Mouse (Mus musculus) midbrain, embryonic 15.5 days (tissue): ENCODE data around the gene Snx1. TPM values are rescaled to one million over a fixed set of nuclear protein-coding genes. Genes with fewer than 3 reads are reported as not detected.

Source experiments
- ATAC-seq: fragments of 200-750 bp; cut with Nextera tagmentation; replicated peaks from 2 replicates; pipeline ENCODE4 v1.8.0; 2017; ENCODE audit warnings: moderate TSS enrichment
- H3K27ac ChIP-seq: fragments of 300-500 bp; sonication (generic); 2 replicates; pipeline ENCODE4 v1.5.1; 2015; ENCODE audit warnings: mild to moderate bottlenecking, inconsistent platforms
- H3K27me3 ChIP-seq: fragments of 300-500 bp; sonication (generic); replicated peaks from 2 replicates; pipeline ENCODE4 v1.6.1; 2015; ENCODE audit warnings: inconsistent platforms
- H3K36me3 ChIP-seq: fragments of 300-500 bp; sonication (generic); replicated peaks from 2 replicates; pipeline ENCODE4 v1.6.1; 2015; ENCODE audit warnings: inconsistent platforms
- H3K4me1 ChIP-seq: fragments of 300-500 bp; sonication (generic); 2 replicates; pipeline ENCODE4 v1.6.1; 2015; ENCODE audit warnings: inconsistent platforms
- H3K4me2 ChIP-seq: fragments of 300-500 bp; sonication (generic); 2 replicates; pipeline ENCODE4 v1.6.1; 2015; ENCODE audit warnings: inconsistent platforms, mild to moderate bottlenecking, moderate library complexity
- H3K4me3 ChIP-seq: fragments of 300-500 bp; sonication (generic); 2 replicates; pipeline ENCODE4 v1.5.1; 2015; ENCODE audit warnings: mild to moderate bottlenecking, inconsistent platforms
- H3K9ac ChIP-seq: fragments of 300-500 bp; sonication (generic); 2 replicates; pipeline ENCODE4 v1.6.1; 2015; ENCODE audit warnings: mild to moderate bottlenecking, inconsistent platforms
- H3K9me3 ChIP-seq: fragments of 300-500 bp; sonication (generic); 2 replicates; pipeline ENCODE4 v1.6.1; 2016; ENCODE audit warnings: inconsistent platforms
- WGBS: fragments of 180-500 bp; shearing (Covaris S2); methylation state at CpG from one replicate; pipeline ENCODE4 v1.1.7; 2015; ENCODE audit warnings: mixed read lengths; 5-methylcytosine and 5-hydroxymethylcytosine counted together
- polyA plus RNA-seq: library from polyadenylated mRNA; unstranded; fragments of >200 nt; fragmentation: Nextera tagmentation; extraction: Ambion mirVana; gene quantifications from 2 replicates; pipeline ENCODE4 v1.2.1, GENCODE M21; 2015

The Snx1 gene
- polyA plus RNA-seq, 1 experiment from 2014 or later = 75.5 TPM

DNA sequence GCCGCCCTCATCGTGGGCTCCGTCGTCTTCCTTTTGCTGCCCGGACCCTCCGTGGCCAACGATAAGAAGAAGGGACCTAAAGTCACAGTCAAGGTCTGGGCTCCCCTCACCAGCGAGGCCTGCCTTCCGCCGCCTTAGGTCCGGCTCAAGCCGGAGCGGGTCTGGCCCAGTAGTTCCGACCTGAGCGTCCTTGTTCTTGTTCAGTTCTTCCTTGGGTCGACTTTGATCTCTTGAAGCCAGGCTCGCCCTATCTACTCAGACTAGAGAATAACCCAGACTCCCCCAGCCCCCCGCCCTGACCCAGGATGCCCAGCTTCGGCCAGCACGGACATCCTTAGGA lies 66.1 kb downstream of the Snx1 start:
- Histone ChIP-seq H3K4me3 (peak overlapping the region; percentile 83), H3K36me3 (peaks cover 19% of the 10 kb centered on the region), H3K4me2 (peak overlapping the region; percentile 66), H3K27me3 (no peaks in the 10 kb centered on the region), H3K27ac (peak overlapping the region; percentile 92), H3K9ac (peak overlapping the region; percentile 95), H3K4me1 (peaks cover 19% of the 10 kb centered on the region), H3K9me3 (no peaks in the 10 kb centered on the region)
- under 1% methylated on average over 20 of the region's 20 CpGs for WGBS
- ATAC-seq = peak; percentile 79

DNA sequence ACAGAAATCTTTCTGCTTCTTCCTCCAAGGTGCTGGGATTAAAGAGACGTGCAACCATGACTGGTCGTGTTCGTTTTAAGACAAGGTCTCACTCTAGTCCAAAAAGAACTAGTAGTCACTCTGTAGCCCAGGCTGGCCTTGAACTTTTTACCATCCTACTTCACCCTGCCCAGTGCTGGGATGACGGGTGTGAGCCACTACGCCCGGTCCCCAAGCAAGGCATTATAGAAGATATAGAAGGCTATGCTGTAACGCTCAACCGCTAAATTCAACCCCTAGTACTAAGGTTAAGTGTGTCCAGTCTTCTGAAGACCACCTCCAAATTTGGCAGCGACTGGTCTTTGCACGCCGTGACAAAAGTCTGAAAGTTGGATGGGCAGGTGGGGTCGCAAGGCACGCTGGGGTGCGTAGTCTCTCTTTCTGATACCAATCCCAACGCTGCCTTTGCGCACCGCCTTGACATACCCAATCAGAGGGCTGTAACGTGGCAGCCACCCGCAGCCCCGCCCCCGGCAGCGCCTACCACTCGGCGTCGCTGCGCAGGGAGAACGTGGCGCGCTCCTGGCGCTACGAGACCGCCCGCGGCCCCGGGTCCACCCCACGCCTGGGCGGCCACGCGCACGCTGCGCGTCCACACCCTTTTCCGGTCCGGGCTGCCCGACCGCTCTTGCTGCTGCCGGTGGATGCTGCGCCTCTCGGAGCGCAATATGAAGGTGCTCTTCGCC lies 66.6 kb downstream of the Snx1 start, which contains the start of gene Ppib:
Gene Ppib (plus strand): TSS at position 640 of the 725 bp plus-strand sequence.
- peaks cover 19% of the 10 kb centered on the region for H3K4me1 ChIP-seq
- no peaks in the 10 kb centered on the region for H3K27me3 ChIP-seq
- peak within 1 kb of the TSS; percentile 95 for H3K9ac ChIP-seq
- peak within 1 kb of the TSS; percentile 66 for H3K4me2 ChIP-seq
- H3K36me3 ChIP-seq = peaks cover 16% of the 10 kb centered on the region
- under 1% methylated on average over 51 of the region's 51 CpGs for WGBS
- ATAC-seq = peak; percentile 99
- H3K4me3 ChIP-seq = peak within 1 kb of the TSS; percentile 83
- H3K27ac ChIP-seq = peak within 1 kb of the TSS; percentile 92
- H3K9me3 ChIP-seq = no peaks in the 10 kb centered on the region

GRCm38 (mm10) chr9:66053620-66054019 lies 72.8 kb downstream of the Snx1 start:
- H3K4me2 ChIP-seq = no peak overlapping the region
- no peaks in the 10 kb centered on the region for H3K36me3 ChIP-seq
- H3K27ac ChIP-seq = no peak overlapping the region
- H3K27me3 ChIP-seq = no peaks in the 10 kb centered on the region
- H3K4me1 ChIP-seq = no peaks in the 10 kb centered on the region
- no peak overlapping the region for H3K9ac ChIP-seq
- H3K4me3 ChIP-seq = no peak overlapping the region
- ATAC-seq = no peak
- H3K9me3 ChIP-seq = no peaks in the 10 kb centered on the region
- 26% methylated on average over 1 of the region's 1 CpGs for WGBS

GRCm38 (mm10) chr9:66052731-66053130 lies 73.7 kb downstream of the Snx1 start:
- Histone ChIP-seq H3K36me3 (no peaks in the 10 kb centered on the region), H3K27ac (no peak overlapping the region), H3K9me3 (no peaks in the 10 kb centered on the region), H3K4me3 (no peak overlapping the region), H3K27me3 (no peaks in the 10 kb centered on the region), H3K9ac (no peak overlapping the region), H3K4me2 (no peak overlapping the region), H3K4me1 (no peaks in the 10 kb centered on the region)
- WGBS = 87% methylated on average over 1 of the region's 1 CpGs
- no peak for ATAC-seq

GRCm38 (mm10) chr9:66051493-66051892 lies 74.9 kb downstream of the Snx1 start:
- no peaks in the 10 kb centered on the region for H3K9me3 ChIP-seq
- no peaks in the 10 kb centered on the region for H3K4me1 ChIP-seq
- 72% methylated on average over 4 of the region's 4 CpGs for WGBS
- no peak overlapping the region for H3K4me2 ChIP-seq
- H3K27me3 ChIP-seq = no peaks in the 10 kb centered on the region
- no peak overlapping the region for H3K4me3 ChIP-seq
- no peak overlapping the region for H3K9ac ChIP-seq
- no peak overlapping the region for H3K27ac ChIP-seq
- H3K36me3 ChIP-seq = no peaks in the 10 kb centered on the region
- no peak for ATAC-seq

DNA sequence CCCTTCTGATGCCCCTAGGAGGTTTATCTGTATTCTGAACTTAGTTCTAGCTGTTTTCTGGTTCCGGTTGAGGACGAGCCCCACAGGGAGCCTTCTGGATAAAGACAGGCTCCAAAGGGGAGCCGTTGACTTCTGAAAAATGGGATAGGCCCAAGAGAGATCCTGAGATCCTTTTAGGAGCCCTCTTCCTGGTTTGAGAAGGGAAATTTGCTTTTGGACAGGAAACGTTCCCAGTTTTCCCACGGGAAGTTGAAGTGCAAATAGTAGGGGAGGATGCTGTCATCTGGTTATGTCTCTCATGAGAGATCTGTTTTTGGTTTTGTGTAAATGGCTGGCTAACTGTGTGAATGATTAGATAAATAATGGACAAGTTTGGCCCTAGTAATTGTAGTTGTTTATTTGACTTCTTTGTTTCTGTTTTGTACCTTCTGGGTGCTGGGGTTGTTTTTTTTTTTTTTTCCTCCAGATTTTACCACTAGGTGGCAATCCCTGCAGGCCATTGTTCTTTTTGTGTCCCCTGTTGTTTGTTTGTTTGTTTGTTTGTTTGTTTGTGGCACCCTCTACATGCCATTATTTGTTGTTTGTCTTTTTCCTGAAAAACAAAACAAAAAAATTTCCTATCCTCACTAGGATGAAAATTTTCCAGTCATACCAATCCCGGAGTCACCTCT lies 76.3 kb downstream of the Snx1 start:
- Histone ChIP-seq H3K27me3 (no peaks in the 10 kb centered on the region), H3K9ac (no peak overlapping the region), H3K27ac (no peak overlapping the region), H3K4me1 (no peaks in the 10 kb centered on the region), H3K36me3 (no peaks in the 10 kb centered on the region), H3K9me3 (no peaks in the 10 kb centered on the region), H3K4me2 (no peak overlapping the region), H3K4me3 (no peak overlapping the region)
- ATAC-seq = no peak
- 67% methylated on average over 6 of the region's 6 CpGs for WGBS

- WGBS = 98% methylated on average over 3 of the region's 3 CpGs
- Histone ChIP-seq H3K36me3 (no peaks in the 10 kb centered on the region), H3K9ac (no peak overlapping the region)
Observed at GRCm38 (mm10) chr9:66043241-66043640, 83.1 kb downstream of the Snx1 start.

GRCm38 (mm10) chr9:66042331-66042730 lies 84.1 kb downstream of the Snx1 start:
- H3K9me3 ChIP-seq = no peaks in the 10 kb centered on the region
- H3K36me3 ChIP-seq = no peaks in the 10 kb centered on the region
- H3K27me3 ChIP-seq = no peaks in the 10 kb centered on the region
- no peak overlapping the region for H3K27ac ChIP-seq
- no peak overlapping the region for H3K4me3 ChIP-seq
- WGBS = 94% methylated on average over 4 of the region's 4 CpGs
- H3K4me2 ChIP-seq = no peak overlapping the region
- ATAC-seq = no peak
- H3K4me1 ChIP-seq = no peaks in the 10 kb centered on the region
- no peak overlapping the region for H3K9ac ChIP-seq

More at GRCm38 (mm10) chr9:66043241-66043640, 83.1 kb downstream of the Snx1 start:
- no peaks in the 10 kb centered on the region for H3K4me1 ChIP-seq
- H3K4me2 ChIP-seq = no peak overlapping the region
- H3K4me3 ChIP-seq = no peak overlapping the region
- no peaks in the 10 kb centered on the region for H3K27me3 ChIP-seq
- H3K9me3 ChIP-seq = no peaks in the 10 kb centered on the region
- ATAC-seq = no peak
- H3K27ac ChIP-seq = no peak overlapping the region

- no peak for ATAC-seq
- H3K27ac ChIP-seq = no peak overlapping the region
- no peak overlapping the region for H3K4me3 ChIP-seq
- H3K9me3 ChIP-seq = no peaks in the 10 kb centered on the region
- H3K27me3 ChIP-seq = no peaks in the 10 kb centered on the region
- H3K36me3 ChIP-seq = no peaks in the 10 kb centered on the region
- no peaks in the 10 kb centered on the region for H3K4me1 ChIP-seq
- H3K4me2 ChIP-seq = no peak overlapping the region
- H3K9ac ChIP-seq = no peak overlapping the region
- 87% methylated on average over 3 of the region's 3 CpGs for WGBS
Observed at GRCm38 (mm10) chr9:66040801-66041200, 85.6 kb downstream of the Snx1 start.

- H3K27ac ChIP-seq = no peak overlapping the region
- H3K9me3 ChIP-seq = no peaks in the 10 kb centered on the region
- no peak overlapping the region for H3K4me3 ChIP-seq
- no peaks in the 10 kb centered on the region for H3K4me1 ChIP-seq
- no peaks in the 10 kb centered on the region for H3K27me3 ChIP-seq
- no peak overlapping the region for H3K9ac ChIP-seq
- H3K4me2 ChIP-seq = no peak overlapping the region
- 90% methylated on average over 4 of the region's 4 CpGs for WGBS
- no peak for ATAC-seq
- H3K36me3 ChIP-seq = no peaks in the 10 kb centered on the region
Observed at GRCm38 (mm10) chr9:66039290-66039689, 87.1 kb downstream of the Snx1 start.

GRCm38 (mm10) chr9:66038581-66038980 lies 87.8 kb downstream of the Snx1 start:
- Histone ChIP-seq H3K27me3 (no peaks in the 10 kb centered on the region), H3K27ac (no peak overlapping the region), H3K4me1 (no peaks in the 10 kb centered on the region), H3K4me2 (no peak overlapping the region), H3K9ac (no peak overlapping the region), H3K9me3 (no peaks in the 10 kb centered on the region), H3K36me3 (no peaks in the 10 kb centered on the region), H3K4me3 (no peak overlapping the region)
- ATAC-seq = no peak
- WGBS = 97% methylated on average over 4 of the region's 4 CpGs
